Mouse (Mus musculus): ENCODE results near the gene Prex1. TPM values are rescaled to one million over a fixed set of nuclear protein-coding genes. Genes with fewer than 3 reads are reported as not detected.
A peak's percentile ranks its signal among the peaks of the same experiment; 100 is the strongest.
"Not testable (repeated sequence)": the region's sequence is repeated elsewhere in the genome, so short reads cannot be mapped to it uniquely, and the experiment has no call there.

Prex1 gene
- polyA plus RNA-seq, 1 experiment from 2014 or later: 16.0 TPM

GRCm38 (mm10) chr2:166743504-166743903, 29.9 kb upstream of the Prex1 start:
- DNase-seq (ENCODE audit: low spot score) (no peak), ATAC-seq (ENCODE audit: insufficient number of reproducible peaks, low FRiP score, low TSS enrichment, low read depth) (no peak)
- Histone ChIP-seq H3K9ac (ENCODE audit: low read length) (no peak overlapping the region), H3K4me2 (ENCODE audit: low read depth, severe bottlenecking) (no peak overlapping the region), H3K36me3 (ENCODE audit: control insufficient read depth, insufficient read depth, low read length) (no peaks in the 10 kb centered on the region), H3K27ac (replicated peaks; ENCODE audit: low read depth, low read length) (no peak overlapping the region), H3K27me3 (ENCODE audit: control insufficient read depth, insufficient read depth, low read length) (no peaks in the 10 kb centered on the region), H3K4me1 (ENCODE audit: control insufficient read depth, insufficient read depth, low read length) (no peaks in the 10 kb centered on the region), H3K9me3 (ENCODE audit: control insufficient read depth, low read length) (no peaks in the 10 kb centered on the region), H3K4me3 (ENCODE audit: low read depth, low read length) (no peak overlapping the region)
- 48% methylated on average over 4 of the region's 4 CpGs for WGBS

GRCm38 (mm10) chr2:166741445-166741844, 27.8 kb upstream of the Prex1 start:
- Histone ChIP-seq H3K9me3 (ENCODE audit: control insufficient read depth, low read length) (no peaks in the 10 kb centered on the region), H3K36me3 (ENCODE audit: control insufficient read depth, insufficient read depth, low read length) (no peaks in the 10 kb centered on the region), H3K4me2 (ENCODE audit: low read depth, severe bottlenecking) (no peak overlapping the region), H3K27me3 (ENCODE audit: control insufficient read depth, insufficient read depth, low read length) (no peaks in the 10 kb centered on the region), H3K4me1 (ENCODE audit: control insufficient read depth, insufficient read depth, low read length) (no peaks in the 10 kb centered on the region), H3K9ac (ENCODE audit: low read length) (no peak overlapping the region), H3K27ac (replicated peaks; ENCODE audit: low read depth, low read length) (no peak overlapping the region), H3K4me3 (ENCODE audit: low read depth, low read length) (no peak overlapping the region)
- ATAC-seq (ENCODE audit: insufficient number of reproducible peaks, low FRiP score, low TSS enrichment, low read depth) (no peak), DNase-seq (ENCODE audit: low spot score) (no peak)
- WGBS: 91% methylated on average over 6 of the region's 6 CpGs

DNA sequence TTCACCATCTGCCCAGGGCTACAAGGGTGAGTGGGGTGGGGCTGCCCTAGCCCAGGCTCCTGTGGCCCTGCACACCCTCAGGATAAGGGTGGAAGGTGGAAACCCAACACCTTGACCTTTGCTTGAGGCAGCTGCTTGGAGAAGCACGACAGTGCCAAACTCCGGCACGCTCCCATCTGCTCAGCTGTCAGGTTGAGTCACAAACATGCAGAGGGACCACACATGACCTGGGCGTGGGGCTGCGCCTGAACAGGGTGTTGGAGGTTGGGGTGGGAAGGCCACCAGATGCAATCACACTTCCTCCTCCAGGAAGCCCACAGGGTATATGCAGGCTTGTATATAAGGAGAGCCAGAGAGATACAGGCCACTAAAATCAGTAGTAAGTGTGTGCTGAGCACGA, 26.8 kb upstream of the Prex1 start:
- Histone ChIP-seq H3K27me3 (ENCODE audit: control insufficient read depth, insufficient read depth, low read length) (no peaks in the 10 kb centered on the region), H3K36me3 (ENCODE audit: control insufficient read depth, insufficient read depth, low read length) (no peaks in the 10 kb centered on the region), H3K4me3 (ENCODE audit: low read depth, low read length) (no peak overlapping the region), H3K4me1 (ENCODE audit: control insufficient read depth, insufficient read depth, low read length) (no peaks in the 10 kb centered on the region), H3K9me3 (ENCODE audit: control insufficient read depth, low read length) (no peaks in the 10 kb centered on the region), H3K4me2 (ENCODE audit: low read depth, severe bottlenecking) (no peak overlapping the region), H3K27ac (replicated peaks; ENCODE audit: low read depth, low read length) (no peak overlapping the region), H3K9ac (ENCODE audit: low read length) (no peak overlapping the region)
- 74% methylated on average over 6 of the region's 6 CpGs for WGBS
- DNase-seq (ENCODE audit: low spot score) (no peak), ATAC-seq (ENCODE audit: insufficient number of reproducible peaks, low FRiP score, low TSS enrichment, low read depth) (no peak)

GRCm38 (mm10) chr2:166737307-166737706, 23.7 kb upstream of the Prex1 start:
- H3K4me1 ChIP-seq (ENCODE audit: control insufficient read depth, insufficient read depth, low read length): no peaks in the 10 kb centered on the region

GRCm38 (mm10) chr2:166735469-166736001, 21.9 kb upstream of the Prex1 start:
- H3K4me2 ChIP-seq (ENCODE audit: low read depth, severe bottlenecking): peak overlapping the region; percentile 34
- peak overlapping the region; percentile 27 for H3K9ac ChIP-seq (ENCODE audit: low read length)
- 15% methylated on average over 15 of the region's 15 CpGs for WGBS
- H3K4me1 ChIP-seq (ENCODE audit: control insufficient read depth, insufficient read depth, low read length): 0 out of 2 replicates have a peak, but pooled peaks cover under 1% of the 10 kb centered on the region
- H3K27me3 ChIP-seq (ENCODE audit: control insufficient read depth, insufficient read depth, low read length): no peaks in the 10 kb centered on the region
- no peaks in the 10 kb centered on the region for H3K36me3 ChIP-seq (ENCODE audit: control insufficient read depth, insufficient read depth, low read length)
- 0 out of 2 replicates have a peak overlapping the region, but pooled peaks have one; percentile 1 for H3K4me3 ChIP-seq (ENCODE audit: low read depth, low read length)
- H3K27ac ChIP-seq (replicated peaks; ENCODE audit: low read depth, low read length): peak overlapping the region; percentile 60
- 0 out of 2 replicates have a peak, but pooled peaks have one; percentile 16 for ATAC-seq (ENCODE audit: insufficient number of reproducible peaks, low FRiP score, low TSS enrichment, low read depth)
- H3K9me3 ChIP-seq (ENCODE audit: control insufficient read depth, low read length): no peaks in the 10 kb centered on the region
- DNase-seq (ENCODE audit: low spot score): peak; percentile 75

More at GRCm38 (mm10) chr2:166737307-166737706, 23.7 kb upstream of the Prex1 start:
- no peaks in the 10 kb centered on the region for H3K36me3 ChIP-seq (ENCODE audit: control insufficient read depth, insufficient read depth, low read length)
- ATAC-seq (ENCODE audit: insufficient number of reproducible peaks, low FRiP score, low TSS enrichment, low read depth) (no peak), DNase-seq (ENCODE audit: low spot score) (no peak)
- no peaks in the 10 kb centered on the region for H3K9me3 ChIP-seq (ENCODE audit: control insufficient read depth, low read length)
- H3K9ac ChIP-seq (ENCODE audit: low read length): no peak overlapping the region
- H3K4me3 ChIP-seq (ENCODE audit: low read depth, low read length): no peak overlapping the region
- no peak overlapping the region for H3K4me2 ChIP-seq (ENCODE audit: low read depth, severe bottlenecking)
- H3K27ac ChIP-seq (replicated peaks; ENCODE audit: low read depth, low read length): no peak overlapping the region
- H3K27me3 ChIP-seq (ENCODE audit: control insufficient read depth, insufficient read depth, low read length): no peaks in the 10 kb centered on the region
- WGBS: 78% methylated on average over 7 of the region's 7 CpGs

DNA sequence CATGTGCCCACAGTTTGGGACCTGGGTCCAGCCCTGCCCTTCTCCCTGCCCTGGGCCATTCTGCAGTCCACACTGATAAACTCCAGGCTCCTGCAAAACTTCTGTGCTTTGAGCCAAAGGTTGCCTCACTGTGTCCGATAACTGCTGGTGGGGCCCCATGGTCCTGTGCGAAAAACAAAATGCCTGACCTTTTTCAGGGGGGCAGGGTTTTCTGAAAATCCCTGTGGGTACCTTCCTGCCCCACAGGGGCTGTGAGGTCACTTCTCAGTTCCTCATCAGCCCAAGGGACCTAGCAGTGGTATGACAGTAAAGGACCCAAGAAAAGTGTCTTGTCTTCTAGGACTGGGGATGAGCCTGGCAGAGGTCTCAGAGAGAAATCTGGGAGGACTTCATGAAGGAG, 19.2 kb upstream of the Prex1 start:
- 92% methylated on average over 2 of the region's 2 CpGs for WGBS
- Histone ChIP-seq H3K4me3 (ENCODE audit: low read depth, low read length) (no peak overlapping the region), H3K4me1 (ENCODE audit: control insufficient read depth, insufficient read depth, low read length) (0 out of 2 replicates have a peak, but pooled peaks cover 2% of the 10 kb centered on the region), H3K36me3 (ENCODE audit: control insufficient read depth, insufficient read depth, low read length) (no peaks in the 10 kb centered on the region), H3K9me3 (ENCODE audit: control insufficient read depth, low read length) (no peaks in the 10 kb centered on the region), H3K4me2 (ENCODE audit: low read depth, severe bottlenecking) (no peak overlapping the region), H3K27me3 (ENCODE audit: control insufficient read depth, insufficient read depth, low read length) (no peaks in the 10 kb centered on the region), H3K27ac (replicated peaks; ENCODE audit: low read depth, low read length) (no peak overlapping the region), H3K9ac (ENCODE audit: low read length) (no peak overlapping the region)
- no peak for DNase-seq (ENCODE audit: low spot score)
- no peak for ATAC-seq (ENCODE audit: insufficient number of reproducible peaks, low FRiP score, low TSS enrichment, low read depth)

GRCm38 (mm10) chr2:166732146-166732545, 18.5 kb upstream of the Prex1 start:
- no peak overlapping the region for H3K4me3 ChIP-seq (ENCODE audit: low read depth, low read length)
- H3K36me3 ChIP-seq (ENCODE audit: control insufficient read depth, insufficient read depth, low read length): no peaks in the 10 kb centered on the region
- H3K27ac ChIP-seq (replicated peaks; ENCODE audit: low read depth, low read length): no peak overlapping the region
- no peak for DNase-seq (ENCODE audit: low spot score)
- H3K9ac ChIP-seq (ENCODE audit: low read length): no peak overlapping the region
- no peak for ATAC-seq (ENCODE audit: insufficient number of reproducible peaks, low FRiP score, low TSS enrichment, low read depth)
- no peaks in the 10 kb centered on the region for H3K9me3 ChIP-seq (ENCODE audit: control insufficient read depth, low read length)
- WGBS: 81% methylated on average over 4 of the region's 4 CpGs
- H3K4me2 ChIP-seq (ENCODE audit: low read depth, severe bottlenecking): no peak overlapping the region
- 0 out of 2 replicates have a peak, but pooled peaks cover 5% of the 10 kb centered on the region for H3K4me1 ChIP-seq (ENCODE audit: control insufficient read depth, insufficient read depth, low read length)
- no peaks in the 10 kb centered on the region for H3K27me3 ChIP-seq (ENCODE audit: control insufficient read depth, insufficient read depth, low read length)

DNA sequence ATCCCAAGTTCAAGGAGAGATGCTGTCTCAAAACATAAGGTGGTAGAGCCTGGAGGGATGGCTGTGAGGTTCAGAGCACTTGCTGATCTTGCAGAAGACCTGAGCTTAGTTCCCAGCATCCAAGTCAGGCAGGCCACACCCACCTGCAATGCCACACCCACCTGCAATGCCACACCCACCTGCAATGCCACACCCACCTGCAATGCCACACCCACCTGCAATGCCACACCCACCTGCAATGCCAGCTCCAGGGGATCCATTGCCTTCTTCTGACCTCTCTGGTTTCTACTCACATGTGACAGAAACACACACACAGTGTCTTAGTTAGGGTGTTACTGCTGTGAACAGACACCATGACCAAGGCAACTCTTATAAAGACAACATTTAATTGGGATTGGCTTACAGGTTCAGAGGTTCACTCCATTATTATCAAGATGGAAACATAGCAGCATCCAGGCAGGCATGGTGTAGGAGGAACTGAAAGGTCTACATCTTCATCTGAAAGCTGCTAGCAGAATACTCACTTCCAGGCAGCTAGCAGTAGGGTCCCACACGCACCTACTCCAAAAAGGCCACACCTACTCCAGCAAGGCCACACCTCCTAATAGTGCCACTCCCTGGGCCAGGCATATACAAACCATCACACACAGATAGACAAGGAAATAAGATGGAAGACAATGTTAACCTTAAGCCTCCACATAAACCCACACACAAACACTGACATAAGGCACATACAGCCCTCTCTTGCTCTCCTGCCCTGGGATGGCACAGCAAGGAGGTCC, 17.7 kb upstream of the Prex1 start:
- 85% methylated on average over 1 of the region's 1 CpGs for WGBS
- not testable (repeated sequence) for H3K36me3 ChIP-seq (ENCODE audit: control insufficient read depth, insufficient read depth, low read length); H3K4me1 ChIP-seq (ENCODE audit: control insufficient read depth, insufficient read depth, low read length); H3K27me3 ChIP-seq (ENCODE audit: control insufficient read depth, insufficient read depth, low read length); H3K4me3 ChIP-seq (ENCODE audit: low read depth, low read length); ATAC-seq (ENCODE audit: insufficient number of reproducible peaks, low FRiP score, low TSS enrichment, low read depth); DNase-seq (ENCODE audit: low spot score); H3K9ac ChIP-seq (ENCODE audit: low read length); H3K4me2 ChIP-seq (ENCODE audit: low read depth, severe bottlenecking); H3K9me3 ChIP-seq (ENCODE audit: control insufficient read depth, low read length); H3K27ac ChIP-seq (replicated peaks; ENCODE audit: low read depth, low read length)

All from limb, embryonic 11.5 days (tissue).